Mouse (Mus musculus) cerebellum, postnatal 4 days (tissue): Measurements from ENCODE around the gene Pcsk2.

ENCODE experiments used
- DNase-seq, 2 experiments: peaks; one replicate each; pipeline ENCODE4 v3.0.0; 2022; ENCODE audit warnings: low spot score in 2 of 2, mixed read lengths in 1 of 2

Gene Pcsk2

GRCm38 (mm10) chr2:143732501-143732900 lies 186.5 kb downstream of the Pcsk2 start:
- no peak for DNase-seq

GRCm38 (mm10) chr2:143735442-143735841 lies 189.5 kb downstream of the Pcsk2 start:
- DNase-seq = no peak

- DNase-seq = no peak
Measured at GRCm38 (mm10) chr2:143739475-143740226, 193.7 kb downstream of the Pcsk2 start.

GRCm38 (mm10) chr2:143742436-143742835 lies 196.5 kb downstream of the Pcsk2 start:
- no peak for DNase-seq

- no peak for DNase-seq
Measured at GRCm38 (mm10) chr2:143743081-143743480, 197.1 kb downstream of the Pcsk2 start.

GRCm38 (mm10) chr2:143752051-143752788 lies 206.3 kb downstream of the Pcsk2 start:
- DNase-seq = no peak

GRCm38 (mm10) chr2:143776448-143776847 lies 230.5 kb downstream of the Pcsk2 start:
- DNase-seq = peak in 1 of 2 experiments; percentile 26

GRCm38 (mm10) chr2:143780310-143780709 lies 234.4 kb downstream of the Pcsk2 start:
- DNase-seq = no peak

- no peak for DNase-seq
Measured at GRCm38 (mm10) chr2:143789911-143790310, 244.0 kb downstream of the Pcsk2 start.

- no peak for DNase-seq
Measured at GRCm38 (mm10) chr2:143795858-143796257, 249.9 kb downstream of the Pcsk2 start.

GRCm38 (mm10) chr2:143796335-143797013 lies 250.5 kb downstream of the Pcsk2 start:
- no peak for DNase-seq

- no peak for DNase-seq
Measured at GRCm38 (mm10) chr2:143801097-143801496, 255.1 kb downstream of the Pcsk2 start.

- no peak for DNase-seq
Measured at GRCm38 (mm10) chr2:143806140-143806923, 260.4 kb downstream of the Pcsk2 start.

- no peak for DNase-seq
Measured at GRCm38 (mm10) chr2:143806924-143807664, 261.1 kb downstream of the Pcsk2 start.

GRCm38 (mm10) chr2:143808789-143809188 lies 262.8 kb downstream of the Pcsk2 start:
- DNase-seq = no peak

GRCm38 (mm10) chr2:143812262-143812661 lies 266.3 kb downstream of the Pcsk2 start:
- no peak for DNase-seq

- DNase-seq = no peak
Measured at GRCm38 (mm10) chr2:143813461-143813860, 267.5 kb downstream of the Pcsk2 start.

GRCm38 (mm10) chr2:143831645-143832044 lies 285.7 kb downstream of the Pcsk2 start:
- DNase-seq = no peak

GRCm38 (mm10) chr2:143832721-143833120 lies 286.8 kb downstream of the Pcsk2 start:
- DNase-seq = no peak

- no peak for DNase-seq
Measured at GRCm38 (mm10) chr2:143834082-143834481, 288.1 kb downstream of the Pcsk2 start.

GRCm38 (mm10) chr2:143835820-143836219 lies 289.9 kb downstream of the Pcsk2 start:
- DNase-seq = no peak
